Mouse (Mus musculus) bone marrow, adult 2 months (tissue): Measurements from ENCODE around the gene 2410002F23Rik. TPM values are rescaled to one million over a fixed set of nuclear protein-coding genes. Genes with fewer than 3 reads are reported as not detected.
A peak's percentile ranks its signal among the peaks of the same experiment; 100 is the strongest.
"Not testable (repeated sequence)": the region's sequence is repeated elsewhere in the genome, so short reads cannot be mapped to it uniquely, and the experiment has no call there.

ENCODE experiments used
- H3K27ac ChIP-seq: fragments of 200-500 bp; 2 replicates; pipeline ENCODE4 v1.5.1; 2012; ENCODE audit warnings: low read depth, mild to moderate bottlenecking, control low read depth, inconsistent platforms, low read length; ENCODE audit not compliant: control insufficient read depth, poor library complexity, insufficient read depth
- H3K4me1 ChIP-seq: fragments of 200-500 bp; 2 replicates; pipeline ENCODE4 v1.6.1; 2011; ENCODE audit warnings: low read length; ENCODE audit not compliant: control insufficient read depth, insufficient read depth
- H3K4me3 ChIP-seq: fragments of 200-500 bp; replicated peaks from 2 replicates; pipeline ENCODE3; 2011; ENCODE audit warnings: mild to moderate bottlenecking, low read depth, low read length, control low read depth; ENCODE audit not compliant: control insufficient read depth
- CTCF ChIP-seq: fragments of 200-500 bp; IDR thresholded peaks from 2 replicates; pipeline ENCODE4 v1.5.1; 2011; ENCODE audit warnings: low read length, control low read depth; ENCODE audit not compliant: control insufficient read depth, insufficient read depth
- POLR2A ChIP-seq: fragments of 200-500 bp; IDR thresholded peaks from 2 replicates; pipeline ENCODE4 v1.6.1; 2011; ENCODE audit warnings: low read depth, mild to moderate bottlenecking, control low read depth, low read length, borderline replicate concordance; ENCODE audit not compliant: control insufficient read depth
- WGBS: fragments of 180-500 bp; shearing (Covaris S2); methylation state at CpG from one replicate; pipeline ENCODE4 v1.1.7; 2018; 5-methylcytosine and 5-hydroxymethylcytosine counted together
- polyA plus RNA-seq: library from polyadenylated mRNA; stranded (reverse); fragments of >200 nt; gene quantifications from 2 replicates; pipeline ENCODE4 v1.2.4, GENCODE M21; 2011; ENCODE audit warnings: low replicate concordance; ENCODE audit not compliant: missing spikeins, insufficient read depth, insufficient read length

Gene 2410002F23Rik
- 45.1 and 74.8 TPM in 2 replicates for polyA plus RNA-seq

- peak; percentile 12; the same call in 1 of the 2 replicates for TF ChIP-seq CTCF
- TF ChIP-seq POLR2A: peak; percentile 96
- Histone ChIP-seq H3K27ac (peak within 1 kb of the TSS; percentile 82), H3K4me3 (peak within 1 kb of the TSS; percentile 98), H3K4me1 (no peaks in the 10 kb centered on the region; the same call in 1 of the 2 replicates)
- WGBS: under 1% methylated on average over 62 of the region's 62 CpGs
These were observed at the start of gene 2410002F23Rik, which contains the start of gene 1700028J19Rik for GRCm38 (mm10) chr7:44246055-44246983. Gene 2410002F23Rik (plus strand): TSS chr7:44246722. Gene 1700028J19Rik (minus strand): TSS chr7:44246695.

DNA sequence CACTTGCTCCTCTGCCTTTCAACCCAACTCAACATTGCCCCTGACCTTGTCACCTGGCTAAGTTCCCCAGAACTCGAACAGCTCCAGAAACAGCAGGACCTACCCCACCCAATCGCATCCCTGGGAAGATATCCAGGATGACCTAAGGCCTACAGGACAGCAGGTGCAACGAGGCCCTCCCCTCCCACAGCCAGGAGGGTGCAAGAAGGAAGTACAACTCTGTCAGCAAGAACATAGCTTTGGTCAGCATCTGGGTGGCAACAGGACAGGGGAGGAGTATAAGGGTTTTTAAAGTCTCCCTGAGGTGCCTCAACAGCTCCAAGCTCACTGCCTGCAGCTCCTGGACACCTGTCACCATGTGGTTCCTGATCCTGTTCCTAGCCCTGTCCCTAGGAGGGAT lies 48.6 kb upstream of the 2410002F23Rik start, which contains the start of gene Klk1b3:
Gene Klk1b3, plus strand, starts transcription at position 301 of the 400 bp plus-strand sequence.
- TF ChIP-seq POLR2A (no peak), CTCF (no peak)
- Histone ChIP-seq H3K4me3 (no peak within 1 kb of the TSS), H3K4me1 (no peaks in the 10 kb centered on the region), H3K27ac (no peak within 1 kb of the TSS)
- 50% methylated on average over 3 of the region's 3 CpGs for WGBS

DNA sequence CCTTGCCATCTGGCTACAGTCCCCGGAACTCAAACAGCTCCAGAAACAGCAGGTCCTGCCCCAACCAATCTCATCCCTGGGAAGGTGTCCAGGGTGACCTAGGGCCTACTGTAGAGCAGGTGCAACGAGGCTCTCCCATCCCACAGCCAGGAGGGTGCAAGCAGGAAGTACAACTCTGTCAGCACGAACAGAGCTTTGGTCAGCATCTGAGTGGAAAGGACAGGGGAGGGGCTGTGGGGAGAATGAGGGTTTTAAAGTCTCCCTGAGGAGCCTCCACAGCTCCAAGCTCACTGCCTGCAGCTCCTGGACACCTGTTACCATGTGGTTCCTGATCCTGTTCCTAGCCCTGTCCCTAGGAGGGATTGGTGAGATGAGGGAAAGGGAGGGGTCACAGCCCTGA lies 39.4 kb upstream of the 2410002F23Rik start, which contains the start of gene Klk1b4:
Gene Klk1b4, plus strand, starts transcription at position 301 of the 400 bp plus-strand sequence.
- H3K27ac ChIP-seq, H3K4me1 ChIP-seq, H3K4me3 ChIP-seq: not testable (repeated sequence)
- WGBS: 30% methylated on average over 3 of the region's 3 CpGs

DNA sequence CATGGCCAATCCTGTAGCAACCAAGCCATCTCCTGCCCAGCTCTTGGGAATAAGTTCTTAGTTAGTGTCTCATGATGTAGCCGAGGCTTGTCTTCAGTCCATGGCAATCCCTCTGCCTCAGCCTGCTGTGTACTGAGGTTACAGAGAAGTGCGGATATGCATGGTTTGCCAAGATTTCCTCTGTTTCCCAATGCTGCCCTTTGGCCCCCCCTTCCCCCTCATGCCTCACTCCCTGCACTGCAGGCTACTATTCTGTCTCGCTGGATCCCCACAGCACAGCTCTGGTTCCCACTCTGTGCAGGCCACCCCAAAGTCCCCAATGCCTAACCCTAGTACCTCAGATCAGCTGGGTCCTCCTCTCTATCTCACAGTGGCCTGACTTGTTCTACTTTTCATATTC lies 38.2 kb upstream of the 2410002F23Rik start:
- Histone ChIP-seq H3K4me1 (no peaks in the 10 kb centered on the region), H3K27ac (no peak overlapping the region), H3K4me3 (no peak overlapping the region)
- 49% methylated on average over 3 of the region's 3 CpGs for WGBS
- no peak for TF ChIP-seq CTCF
- no peak for TF ChIP-seq POLR2A

DNA sequence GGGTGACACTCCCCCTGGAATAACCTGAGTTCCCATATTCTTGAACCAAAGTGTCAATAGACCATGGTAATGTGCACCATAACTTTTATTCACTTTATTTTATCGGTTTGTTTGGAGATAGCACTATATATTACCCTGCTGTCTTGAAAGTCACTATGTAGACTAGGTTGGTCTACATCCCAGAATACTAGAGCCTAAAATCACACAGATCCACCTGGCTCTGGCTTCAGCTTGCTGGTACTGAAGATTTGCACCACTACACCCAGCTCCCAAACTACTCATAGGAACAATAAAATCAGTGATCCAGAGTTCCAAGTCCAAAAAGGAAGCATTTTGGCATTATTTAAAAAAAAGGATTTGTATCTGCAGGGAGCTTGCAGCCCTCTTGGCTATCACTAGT lies 30.9 kb upstream of the 2410002F23Rik start, which contains the start of gene Klk1b5:
Gene Klk1b5, plus strand, starts transcription at position 301 of the 400 bp plus-strand sequence.
- H3K27ac ChIP-seq: no peak within 1 kb of the TSS
- H3K4me1 ChIP-seq: no peaks in the 10 kb centered on the region
- WGBS: 67% methylated on average over 1 of the region's 1 CpGs
- H3K4me3 ChIP-seq: no peak within 1 kb of the TSS
- no peak for TF ChIP-seq CTCF

GRCm38 (mm10) chr7:44221601-44222000 lies 24.9 kb upstream of the 2410002F23Rik start:
- WGBS: 65% methylated on average over 10 of the region's 10 CpGs
- H3K4me1 ChIP-seq, H3K4me3 ChIP-seq, H3K27ac ChIP-seq: not testable (repeated sequence)

- not testable (repeated sequence) for H3K4me1 ChIP-seq, H3K4me3 ChIP-seq, H3K27ac ChIP-seq
- 55% methylated on average over 6 of the region's 6 CpGs for WGBS
These were observed 24.2 kb upstream of the 2410002F23Rik start for GRCm38 (mm10) chr7:44222335-44222734.

DNA sequence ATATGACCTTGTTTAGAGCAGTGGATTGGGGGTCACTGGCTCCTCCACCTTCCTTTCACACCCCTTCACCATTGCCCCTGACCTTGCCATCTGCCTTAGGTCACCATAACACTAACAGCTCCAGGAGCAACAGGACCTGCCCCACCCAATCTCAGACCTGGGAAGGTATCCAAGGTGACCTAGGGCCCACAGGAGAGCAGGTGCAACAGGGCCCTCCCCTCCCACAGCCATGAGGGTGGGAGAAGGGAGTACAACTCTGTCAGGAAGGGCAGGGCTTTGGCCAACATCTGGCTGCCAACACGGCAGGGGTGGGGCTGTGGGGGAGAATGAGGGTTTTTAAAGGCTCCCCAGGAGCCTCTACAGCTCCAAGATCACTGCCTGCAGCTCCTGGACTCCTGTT lies 21.4 kb upstream of the 2410002F23Rik start, which contains the start of gene Klk1:
Gene Klk1, plus strand, starts transcription at position 285 of the 400 bp plus-strand sequence.
- TF ChIP-seq POLR2A: no peak
- TF ChIP-seq CTCF: no peak
- Histone ChIP-seq H3K27ac (no peak within 1 kb of the TSS), H3K4me3 (no peak within 1 kb of the TSS), H3K4me1 (no peaks in the 10 kb centered on the region)
- WGBS: 31% methylated on average over 1 of the region's 1 CpGs
